Mouse (Mus musculus) gastrocnemius, postnatal 10 days (tissue): ENCODE measurements around the gene Ptprg. TPM values are rescaled to one million over a fixed set of nuclear protein-coding genes. Genes with fewer than 3 reads are reported as not detected.
"Not testable (repeated sequence)": the region's sequence is repeated elsewhere in the genome, so short reads cannot be mapped to it uniquely, and the experiment has no call there.

Experiments
- DNase-seq: peaks from one replicate; pipeline ENCODE4 v3.0.0; 2021; ENCODE audit warnings: mixed read lengths
- total RNA-seq, 2 experiments: library from RNA; stranded (reverse); gene quantifications; 2 replicates each; pipeline ENCODE4 v1.2.3; 2021

The Ptprg gene
- total RNA-seq, 2 experiments from 2014 or later, result 41.8 to 46.7 TPM

DNA sequence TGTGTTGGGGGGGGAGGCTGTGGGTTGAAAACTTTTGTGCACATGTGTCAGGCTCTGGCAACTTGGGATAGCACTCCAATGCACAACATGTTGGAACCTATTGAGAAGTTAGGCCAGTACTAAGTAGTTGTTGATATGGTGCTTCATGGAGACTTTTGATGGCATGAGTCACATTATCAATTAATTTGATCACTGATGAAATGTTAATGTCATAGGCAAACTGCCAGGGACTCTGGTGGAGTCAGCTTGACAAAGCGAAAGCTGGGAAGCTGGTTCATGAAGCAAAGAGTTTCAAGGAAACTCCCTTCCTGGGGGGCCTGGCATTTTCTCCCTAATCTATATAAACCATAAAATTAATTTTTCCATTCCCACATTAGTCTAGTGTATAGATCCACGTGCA is 508.0 kb downstream of the Ptprg start:
- DNase-seq, result not testable (repeated sequence)

DNA sequence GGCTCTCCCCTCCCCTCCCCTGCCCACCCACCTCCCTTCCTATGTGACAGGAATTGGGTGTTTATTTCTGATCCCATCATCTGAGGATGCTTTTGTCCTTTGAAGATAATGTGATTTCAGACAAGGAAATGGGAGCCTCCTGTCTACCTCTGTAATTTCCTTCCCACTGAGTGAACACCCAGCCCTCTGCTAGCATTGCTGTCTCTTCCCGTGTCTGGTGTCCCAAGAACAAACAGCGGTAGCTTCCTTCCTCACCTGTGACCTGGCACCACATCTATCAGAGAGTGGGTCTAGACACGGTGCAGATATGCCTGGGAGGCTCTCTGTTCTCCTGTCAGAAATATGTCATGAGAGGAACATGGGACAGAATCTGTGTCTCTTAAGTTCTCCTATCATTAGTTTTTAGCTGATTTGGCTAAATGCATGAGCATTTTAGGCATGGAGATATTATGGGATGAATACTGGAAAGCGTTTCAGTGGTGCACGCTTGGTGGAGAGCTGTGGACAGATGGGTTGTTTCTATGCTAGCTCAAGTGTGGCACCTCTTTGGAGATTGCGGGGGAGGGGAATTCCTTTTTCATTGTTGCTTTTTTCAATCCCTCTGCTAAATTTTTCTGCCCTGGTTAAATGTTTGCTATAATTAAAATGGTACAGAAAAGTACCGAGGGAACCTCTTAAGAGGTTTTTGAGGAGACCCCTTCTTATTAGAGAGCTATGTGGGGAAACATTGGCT is 509.5 kb downstream of the Ptprg start:
- DNase-seq, result no peak

DNA sequence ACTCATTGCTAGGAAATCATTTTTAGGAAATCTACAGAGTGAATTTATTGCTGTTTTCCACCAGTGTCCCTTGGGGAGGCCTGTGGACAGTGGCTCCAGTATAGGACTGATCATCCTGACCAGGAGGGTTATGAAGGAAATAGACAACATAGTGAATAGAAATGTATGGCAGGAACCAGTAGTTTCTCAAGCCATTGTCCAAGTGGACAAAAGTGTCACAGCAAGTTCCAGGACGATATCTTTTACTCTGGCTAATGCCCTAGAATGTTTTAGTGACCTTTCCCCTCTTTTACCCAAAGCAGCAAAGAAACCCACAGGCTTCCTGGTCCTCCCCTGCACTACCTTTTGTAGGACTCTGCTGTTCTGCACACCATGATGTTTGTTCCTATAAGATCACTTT is 511.7 kb downstream of the Ptprg start:
- no peak for DNase-seq

DNA sequence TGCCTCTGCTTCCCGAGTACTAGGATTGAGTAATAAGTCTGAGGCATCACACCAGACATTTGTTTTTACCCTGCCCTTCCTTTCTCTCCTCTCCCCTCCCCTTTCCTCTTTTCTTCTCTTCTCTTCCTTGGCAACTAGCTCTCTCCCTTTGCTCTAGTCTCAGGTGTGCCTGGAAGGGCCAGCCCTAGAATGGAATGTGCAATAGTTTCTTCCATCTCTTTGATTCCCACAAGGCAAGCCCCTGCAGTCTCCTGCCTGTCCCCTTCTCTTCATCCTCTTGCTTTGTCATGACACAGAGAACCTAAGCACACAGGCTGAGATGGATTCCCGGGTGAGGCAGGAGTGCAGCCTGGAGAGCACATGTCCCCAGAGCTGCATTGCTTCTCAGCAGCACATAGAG is 512.4 kb downstream of the Ptprg start:
- DNase-seq, result no peak

DNA sequence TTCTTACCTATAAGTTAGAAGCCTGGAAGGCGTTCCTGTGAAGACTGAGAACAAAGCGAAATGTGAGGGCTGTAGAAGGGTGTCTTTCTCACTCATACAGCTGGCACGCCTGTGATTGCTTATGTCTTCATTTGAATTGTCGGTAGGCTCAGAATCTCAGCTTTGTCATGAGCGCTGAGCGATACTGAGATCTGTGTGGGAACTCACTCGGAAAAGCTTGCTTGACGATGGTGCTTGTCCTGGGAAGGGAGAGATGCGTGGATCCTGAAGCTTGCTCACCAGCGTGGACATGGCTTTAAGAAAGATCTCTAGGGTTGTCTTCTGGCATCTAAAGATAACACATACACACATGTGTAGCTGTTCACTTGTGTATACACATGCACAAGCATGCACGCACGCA is 516.4 kb downstream of the Ptprg start:
- no peak for DNase-seq

DNA sequence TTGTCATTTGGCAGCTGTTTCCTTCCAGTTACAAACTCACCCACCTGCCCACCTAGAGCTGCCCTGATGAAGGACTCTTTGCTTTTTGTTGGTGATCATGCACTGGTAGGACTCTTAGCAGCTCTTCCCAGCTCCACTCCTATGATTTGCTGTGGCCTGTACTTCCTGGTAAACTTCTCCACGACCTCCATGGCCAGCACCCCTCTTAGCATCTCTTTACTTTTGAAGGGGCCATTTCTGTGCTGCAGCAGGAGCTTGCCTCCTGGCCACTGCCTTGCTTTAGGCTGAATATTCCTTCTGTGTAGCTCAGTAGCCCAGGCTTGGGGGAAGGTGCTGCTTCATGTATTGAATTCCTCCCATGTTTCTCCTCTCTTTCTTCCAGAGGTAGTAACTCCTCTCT is 517.0 kb downstream of the Ptprg start:
- DNase-seq, result no peak

GRCm38 (mm10) chr14:12070856-12071465 is 517.6 kb downstream of the Ptprg start:
- no peak for DNase-seq

DNA sequence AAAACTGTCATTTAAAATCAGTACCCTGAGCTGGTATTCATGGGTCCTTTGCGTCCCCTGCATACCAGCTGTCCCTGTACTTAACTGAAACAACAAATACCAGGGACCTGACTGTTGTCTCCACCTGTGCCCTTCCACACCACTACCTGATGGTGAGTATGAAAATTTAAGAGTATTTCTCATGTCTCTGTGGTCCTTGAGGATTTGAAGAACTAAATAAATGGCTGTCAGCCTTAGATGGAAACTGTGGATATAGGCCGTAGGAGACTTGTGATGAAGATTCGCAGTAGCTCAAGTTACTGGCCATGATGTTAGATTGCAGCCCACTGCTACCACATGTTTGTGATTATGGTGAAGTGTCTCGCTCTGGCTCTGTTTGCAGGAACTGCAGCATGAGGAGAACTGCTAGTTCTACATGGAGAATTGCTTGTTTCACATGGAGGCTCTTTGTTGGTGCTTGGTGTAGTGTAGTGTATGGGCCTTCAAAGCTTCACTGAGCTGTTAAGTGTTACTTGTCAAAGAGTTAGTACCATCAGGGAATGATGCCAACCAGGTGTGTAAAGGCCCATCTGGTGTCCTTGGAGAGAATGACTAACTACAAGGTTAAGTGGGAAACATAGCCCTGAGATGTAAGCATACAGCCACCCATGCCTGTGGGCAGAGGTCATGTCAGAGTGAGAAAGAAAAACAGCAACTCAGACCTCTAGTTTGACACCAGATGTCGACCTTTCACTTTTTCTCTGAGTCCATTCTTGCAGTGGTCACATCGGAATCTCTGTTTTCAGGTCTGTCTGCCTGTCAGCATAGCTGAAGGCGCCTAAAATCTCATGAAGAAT is 518.9 kb downstream of the Ptprg start:
- DNase-seq, result no peak

- DNase-seq, result no peak
Measured at GRCm38 (mm10) chr14:12073408-12074107, 520.2 kb downstream of the Ptprg start.

DNA sequence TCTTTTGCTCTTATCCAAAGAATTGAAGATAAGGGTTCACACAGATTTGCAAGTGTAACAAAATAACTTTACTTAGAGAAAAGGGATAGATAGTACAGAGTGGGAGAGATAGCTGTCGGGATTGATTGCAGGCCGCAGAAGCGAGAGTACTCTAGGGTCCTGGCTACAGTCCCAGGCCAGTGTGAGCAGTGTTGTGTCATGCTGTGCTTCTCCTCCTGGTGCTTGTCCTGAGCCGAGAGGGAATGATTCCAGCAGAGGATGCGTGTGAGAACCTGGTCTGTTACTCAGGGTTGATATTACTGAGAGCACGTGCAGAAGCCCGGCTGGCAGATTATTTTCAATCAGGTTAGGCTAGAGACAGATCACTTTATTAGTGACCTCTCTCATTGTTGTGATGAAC is 523.9 kb downstream of the Ptprg start:
- no peak for DNase-seq

- no peak for DNase-seq
Measured at GRCm38 (mm10) chr14:12079250-12079649, 525.9 kb downstream of the Ptprg start.

DNA sequence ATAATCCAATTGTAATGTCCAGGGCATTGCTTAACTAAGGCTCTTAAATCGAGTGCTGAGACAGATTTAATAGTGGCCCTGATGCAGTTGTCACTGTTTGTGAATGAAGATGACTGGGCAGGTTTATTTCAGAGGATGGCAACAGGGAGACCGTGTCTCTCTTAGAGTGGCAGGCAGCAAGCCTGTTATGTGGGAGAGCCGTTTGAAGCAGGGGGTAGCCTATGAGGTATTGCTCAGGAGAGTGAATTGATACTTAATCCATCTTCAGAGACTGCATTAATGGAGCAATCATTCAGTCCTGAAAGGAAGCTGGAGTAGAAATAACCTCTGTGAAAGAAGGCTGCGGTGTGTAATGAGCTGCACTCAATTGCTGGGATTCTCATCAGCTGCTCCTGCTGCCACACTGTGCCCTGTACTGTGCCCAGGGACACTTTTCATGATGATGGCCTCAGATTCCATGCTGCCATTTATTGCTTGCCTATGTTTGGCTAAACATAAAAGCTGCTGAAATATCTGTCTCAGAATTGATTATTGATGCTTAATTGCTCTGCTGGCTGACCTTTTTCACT is 526.6 kb downstream of the Ptprg start:
- DNase-seq, result no peak

DNA sequence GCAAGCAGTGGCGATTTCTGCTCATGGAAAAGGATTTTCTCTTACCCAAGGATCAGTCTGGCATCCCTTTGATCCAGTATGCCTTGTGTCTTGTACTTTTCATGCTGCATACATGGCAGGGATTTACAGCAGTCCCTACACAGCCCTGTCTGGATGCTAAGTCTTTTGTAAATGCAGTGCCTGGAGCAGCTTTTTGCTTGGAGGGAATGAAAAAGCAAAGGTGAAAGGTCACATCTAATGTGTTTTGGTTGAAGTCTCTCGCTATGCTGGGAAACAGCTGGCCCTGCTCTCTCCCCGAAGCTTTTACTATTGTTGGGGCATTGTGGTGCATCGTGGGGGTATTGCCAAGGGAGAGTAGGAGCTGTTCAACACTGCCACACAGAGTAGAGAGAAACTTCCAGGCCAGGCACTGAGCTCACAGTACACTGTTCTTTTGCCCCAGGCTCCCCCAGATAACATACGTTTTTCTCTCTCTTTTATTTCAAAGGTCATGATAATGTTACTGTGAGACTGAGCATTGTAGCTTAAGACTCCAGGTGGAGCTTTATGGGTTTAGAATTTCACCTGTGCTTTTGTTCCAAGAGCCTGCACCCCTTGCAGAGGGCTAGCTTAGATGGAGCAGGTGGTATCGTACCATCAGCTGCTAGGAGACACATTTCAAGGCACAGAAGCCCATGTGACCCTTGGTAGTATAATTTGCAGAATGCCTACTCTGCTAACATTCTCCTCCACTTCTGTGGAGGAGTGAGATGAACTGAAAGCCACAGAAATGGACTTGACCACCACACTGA is 529.0 kb downstream of the Ptprg start:
- no peak for DNase-seq

DNA sequence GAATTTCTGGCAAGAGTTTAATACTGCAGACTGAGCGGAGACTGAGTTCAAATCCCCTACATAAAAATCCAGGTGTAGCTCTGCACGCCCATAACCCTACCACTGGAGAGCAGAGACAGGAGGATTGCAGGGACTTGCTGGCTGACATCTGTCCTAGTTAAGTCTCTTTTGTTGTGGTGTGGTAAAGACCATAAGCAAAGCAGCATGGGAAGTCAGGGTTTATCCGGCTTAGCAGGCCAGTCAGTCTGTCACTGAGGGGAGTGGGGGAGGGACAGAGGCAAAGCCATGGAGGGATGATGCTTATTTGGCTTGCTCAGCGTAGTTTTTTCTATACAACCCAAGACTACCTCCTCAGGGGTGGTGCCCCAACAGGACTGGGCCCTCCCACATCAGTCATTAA is 530.7 kb downstream of the Ptprg start:
- DNase-seq, result no peak

GRCm38 (mm10) chr14:12085078-12085477 is 531.7 kb downstream of the Ptprg start:
- no peak for DNase-seq

- DNase-seq, result no peak
Measured at GRCm38 (mm10) chr14:12086167-12086566, 532.8 kb downstream of the Ptprg start.

- DNase-seq, result no peak
Measured at GRCm38 (mm10) chr14:12089954-12090353, 536.6 kb downstream of the Ptprg start.

DNA sequence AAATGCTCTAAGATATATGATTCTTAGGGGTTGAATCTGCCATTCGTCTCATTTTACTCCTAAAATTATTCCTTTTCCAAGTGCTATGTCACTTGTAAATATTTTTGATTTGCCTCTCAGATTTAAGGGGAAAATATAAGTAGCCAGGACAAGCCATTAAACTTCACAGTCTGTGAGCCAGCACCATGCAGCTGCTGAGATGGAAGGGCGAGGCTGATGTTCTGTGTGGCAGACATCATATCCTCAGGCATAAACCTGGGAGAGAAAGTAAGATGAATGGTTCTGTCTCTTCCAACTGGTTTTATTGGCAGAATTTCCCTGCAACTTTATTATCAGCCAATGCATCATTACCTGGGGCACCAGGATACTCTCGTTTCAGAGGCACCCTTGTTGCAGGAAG is 538.4 kb downstream of the Ptprg start:
- DNase-seq, result no peak

DNA sequence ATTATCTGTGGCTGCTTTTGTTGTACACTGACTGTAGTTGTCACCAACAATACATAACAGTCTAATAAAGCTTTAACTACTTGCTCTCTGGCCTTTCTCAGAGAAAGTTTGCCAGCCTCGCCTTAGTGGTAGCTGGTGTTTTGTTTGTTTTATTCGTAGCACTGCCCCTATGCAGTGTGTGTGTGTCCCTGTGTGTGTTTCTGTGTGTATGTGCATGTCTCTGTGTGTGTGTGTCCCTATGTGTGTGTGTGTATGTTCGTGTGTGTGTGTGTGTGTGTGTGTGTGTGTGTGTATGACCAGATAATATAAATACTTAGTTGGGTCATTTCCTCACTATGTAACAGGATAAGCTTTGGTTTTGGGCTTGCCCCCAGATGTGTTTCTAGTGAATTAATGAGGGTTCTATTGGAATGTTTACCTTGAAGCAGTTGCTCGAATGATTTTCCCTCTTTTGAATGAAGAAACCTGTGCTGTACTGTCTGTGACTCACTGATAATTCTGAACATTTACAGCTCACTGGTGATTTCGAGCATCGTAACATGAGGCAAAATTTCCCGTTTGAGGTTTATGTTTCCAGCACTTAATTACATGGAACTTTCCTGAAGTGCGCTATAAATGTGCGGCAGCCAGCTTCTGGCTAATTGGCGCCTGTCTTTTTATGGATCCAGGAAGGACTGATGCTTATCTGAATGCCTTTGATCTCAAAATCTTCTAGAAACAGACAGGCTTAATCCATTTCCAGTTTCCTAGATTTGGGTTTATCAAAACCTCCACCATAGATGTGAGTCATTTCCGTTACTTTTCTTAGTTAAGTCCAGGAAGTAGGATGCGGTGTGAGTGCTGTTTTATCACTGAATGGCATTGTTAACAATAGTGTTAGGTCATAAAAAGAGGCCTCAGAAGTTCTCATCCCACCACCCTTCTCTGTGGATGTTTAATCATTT is 546.3 kb downstream of the Ptprg start:
- no peak for DNase-seq
